Mouse (Mus musculus): ENCODE results near the gene Kl.

DNA sequence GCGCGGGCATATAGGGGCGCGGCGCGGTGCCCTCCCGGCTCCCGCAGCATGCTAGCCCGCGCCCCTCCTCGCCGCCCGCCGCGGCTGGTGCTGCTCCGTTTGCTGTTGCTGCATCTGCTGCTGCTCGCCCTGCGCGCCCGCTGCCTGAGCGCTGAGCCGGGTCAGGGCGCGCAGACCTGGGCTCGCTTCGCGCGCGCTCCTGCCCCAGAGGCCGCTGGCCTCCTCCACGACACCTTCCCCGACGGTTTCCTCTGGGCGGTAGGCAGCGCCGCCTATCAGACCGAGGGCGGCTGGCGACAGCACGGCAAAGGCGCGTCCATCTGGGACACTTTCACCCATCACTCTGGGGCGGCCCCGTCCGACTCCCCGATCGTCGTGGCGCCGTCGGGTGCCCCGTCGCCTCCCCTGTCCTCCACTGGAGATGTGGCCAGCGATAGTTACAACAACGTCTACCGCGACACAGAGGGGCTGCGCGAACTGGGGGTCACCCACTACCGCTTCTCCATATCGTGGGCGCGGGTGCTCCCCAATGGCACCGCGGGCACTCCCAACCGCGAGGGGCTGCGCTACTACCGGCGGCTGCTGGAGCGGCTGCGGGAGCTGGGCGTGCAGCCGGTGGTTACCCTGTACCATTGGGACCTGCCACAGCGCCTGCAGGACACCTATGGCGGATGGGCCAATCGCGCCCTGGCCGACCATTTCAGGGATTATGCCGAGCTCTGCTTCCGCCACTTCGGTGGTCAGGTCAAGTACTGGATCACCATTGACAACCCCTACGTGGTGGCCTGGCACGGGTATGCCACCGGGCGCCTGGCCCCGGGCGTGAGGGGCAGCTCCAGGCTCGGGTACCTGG, 488 bp downstream of the Kl start:
- TF ChIP-seq CTCF (IDR thresholded peaks at IDR 0.05; ENCODE audit: control insufficient read depth, insufficient read depth, low read length) (no peak), POLR2A (IDR thresholded peaks at IDR 0.05; ENCODE audit: borderline replicate concordance, control insufficient read depth, low read depth, low read length) (no peak)
